Mouse (Mus musculus): ENCODE data around the gene Erbb2. TPM values are rescaled to one million over a fixed set of nuclear protein-coding genes. Genes with fewer than 3 reads are reported as not detected.
A peak's percentile ranks its signal among the peaks of the same experiment; 100 is the strongest.

Erbb2 gene
- total RNA-seq, 2 experiments from 2014 or later: 1.1 to 1.7 TPM

DNA sequence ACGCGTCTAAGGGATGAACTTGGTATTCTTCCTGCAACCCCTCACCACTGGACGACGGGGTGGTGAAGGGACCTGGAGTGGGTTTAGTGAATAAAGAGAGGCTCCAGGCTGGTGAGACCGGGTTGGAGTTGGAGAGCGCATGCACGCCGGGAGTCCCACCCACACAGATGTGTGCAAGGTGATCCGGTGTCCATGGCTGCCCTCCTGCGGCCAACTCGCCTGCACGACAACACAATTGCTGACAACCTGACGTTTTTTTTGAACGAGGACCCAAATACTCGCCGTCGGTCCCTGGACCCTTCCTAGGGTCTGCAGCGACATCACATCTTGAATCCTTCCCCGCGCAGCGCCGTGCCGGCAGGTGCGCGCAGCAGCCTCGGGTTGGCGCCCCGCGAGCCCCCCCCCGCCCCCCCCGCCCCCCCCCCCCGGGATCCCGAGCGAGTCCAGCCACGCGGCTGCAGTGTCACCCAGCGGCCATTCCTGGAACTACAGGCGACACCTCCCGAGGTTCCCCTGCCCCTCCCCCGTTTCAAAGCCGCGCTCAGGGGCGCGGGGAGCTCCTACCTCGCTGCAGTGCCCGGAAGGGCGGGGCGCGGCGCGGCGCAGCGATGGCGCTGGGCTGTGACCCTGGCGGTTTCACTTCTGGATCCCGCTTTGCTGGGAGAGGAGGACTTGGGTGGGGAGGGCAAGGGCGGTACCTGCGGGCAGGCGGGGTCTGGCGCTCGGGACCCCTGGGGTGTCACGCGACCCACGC, 45.3 kb downstream of the Erbb2 start:
- DNase-seq (ENCODE audit: low spot score): peak; percentile 79

DNA sequence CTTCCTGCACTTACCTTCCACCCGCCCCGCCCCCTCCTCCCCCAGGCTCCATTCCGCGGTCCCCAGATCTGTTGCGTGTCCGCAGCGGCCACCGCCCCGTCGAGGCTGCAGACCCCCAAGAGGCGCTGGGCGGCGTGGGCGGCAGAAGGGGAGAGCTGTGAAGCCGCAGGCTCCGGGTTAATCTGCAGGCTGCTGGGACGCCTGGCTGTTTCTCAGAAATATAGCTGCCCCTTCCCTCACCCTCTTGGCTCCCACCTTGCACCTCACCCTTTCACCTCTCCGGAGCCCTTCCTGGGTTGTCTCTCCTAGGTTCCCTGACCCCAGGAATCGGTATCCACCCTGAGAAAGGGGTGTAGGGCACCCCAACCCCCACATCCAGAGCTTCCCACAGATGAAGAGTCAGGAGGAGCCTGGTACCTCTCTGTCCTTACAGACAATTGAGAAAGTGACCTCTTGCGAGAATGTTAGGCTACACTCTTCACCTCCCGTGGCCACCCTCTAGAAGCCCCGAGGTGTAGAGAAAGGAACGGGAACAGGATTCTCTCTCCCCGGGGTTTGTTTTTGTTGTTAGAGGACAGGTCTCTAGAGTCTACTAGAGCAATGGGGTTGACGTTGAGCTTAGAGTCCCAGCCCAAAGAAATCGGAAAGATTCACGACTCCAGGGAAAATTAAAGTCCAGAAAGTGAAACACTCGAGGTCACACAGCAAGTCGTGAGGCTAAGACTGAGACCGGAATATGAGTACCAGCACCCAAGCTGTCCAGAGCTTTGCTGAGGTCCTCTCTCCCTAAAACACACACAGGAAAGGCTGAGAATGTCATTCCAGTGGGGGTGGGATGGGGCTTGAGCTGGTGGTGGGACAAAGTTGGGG, 46.1 kb downstream of the Erbb2 start:
- DNase-seq (ENCODE audit: low spot score): no peak

DNA sequence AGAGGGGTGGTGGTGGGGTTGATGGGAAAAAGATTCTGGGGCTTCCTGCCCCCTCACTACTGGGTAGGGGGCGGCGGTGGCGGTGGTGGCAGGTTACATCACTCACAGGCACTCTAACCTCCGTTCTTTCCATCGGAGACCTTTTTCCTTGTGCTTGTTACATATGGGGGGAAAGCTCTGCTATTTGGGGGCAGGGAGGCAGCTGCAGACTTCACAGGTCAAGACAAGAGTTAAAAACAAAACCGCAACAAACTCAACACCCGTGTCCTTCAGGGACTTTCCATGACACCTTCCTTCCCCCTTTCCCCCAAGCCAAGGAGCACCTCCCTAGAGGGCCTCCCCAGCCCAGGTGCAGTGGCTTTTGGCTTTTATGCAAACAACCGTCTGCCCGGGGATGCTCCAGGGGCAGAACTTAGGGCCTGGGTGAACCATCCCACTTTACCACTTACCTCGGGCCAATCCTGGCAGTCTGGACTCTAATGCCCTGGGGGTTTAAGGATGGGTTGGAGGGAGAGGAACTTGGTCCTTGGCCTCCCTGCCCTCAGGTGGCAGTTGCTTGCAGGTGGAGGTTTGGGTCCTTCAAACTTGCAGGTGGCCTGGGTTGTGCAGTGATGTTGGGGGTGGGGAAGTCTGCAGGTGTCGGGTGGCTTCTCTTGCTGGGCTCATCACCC, 46.9 kb downstream of the Erbb2 start:
- DNase-seq (ENCODE audit: low spot score): no peak

DNA sequence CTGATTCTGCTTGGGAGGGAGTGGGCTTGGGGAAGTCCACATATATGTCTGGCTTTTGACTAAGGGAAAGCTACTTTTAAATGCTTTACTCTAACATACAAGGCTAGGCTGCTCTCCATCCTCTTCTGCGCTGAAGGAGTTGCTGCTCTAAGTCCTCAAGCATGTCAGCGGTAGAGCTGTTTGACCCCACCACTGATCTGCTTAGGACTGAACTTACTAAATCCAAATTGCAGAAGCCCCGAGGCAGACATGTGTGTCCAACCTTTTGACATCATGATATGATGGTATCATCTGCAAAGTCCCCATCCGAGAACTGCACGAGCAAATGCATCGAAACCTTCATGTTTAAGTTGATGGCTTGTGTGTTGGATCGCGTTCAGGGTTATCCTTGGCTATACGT, 47.6 kb downstream of the Erbb2 start:
- DNase-seq (ENCODE audit: low spot score): no peak

DNA sequence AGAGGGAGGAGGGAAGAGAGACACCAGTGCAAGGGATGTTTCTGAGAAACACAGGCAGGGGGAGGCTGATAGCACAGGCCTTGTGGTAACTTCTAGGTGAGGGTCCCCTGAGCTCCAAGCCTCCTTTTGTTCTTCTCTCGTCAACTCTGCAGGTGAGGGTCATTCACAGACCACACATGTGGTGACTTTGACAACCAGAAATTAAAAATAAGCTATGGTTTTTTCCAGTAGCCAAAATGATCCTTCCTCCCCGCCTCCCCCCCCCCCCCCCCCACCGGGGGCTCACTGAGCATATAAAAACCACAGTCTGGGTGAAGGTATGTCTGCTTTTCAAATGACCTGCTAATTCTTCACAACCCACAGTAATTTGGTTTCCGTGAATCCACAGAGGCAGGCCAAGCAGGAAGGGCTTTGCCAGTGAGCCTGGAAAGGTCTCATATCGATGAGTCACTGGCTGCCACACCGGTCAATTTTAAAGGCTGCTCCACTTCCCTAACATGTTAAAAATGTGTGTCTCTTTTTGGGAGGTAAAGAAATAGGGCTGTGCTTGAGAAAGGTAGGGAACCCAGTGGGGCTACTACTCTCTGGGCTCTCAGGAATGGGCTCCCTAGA, 48.9 kb downstream of the Erbb2 start:
- no peak for DNase-seq (ENCODE audit: low spot score)

DNA sequence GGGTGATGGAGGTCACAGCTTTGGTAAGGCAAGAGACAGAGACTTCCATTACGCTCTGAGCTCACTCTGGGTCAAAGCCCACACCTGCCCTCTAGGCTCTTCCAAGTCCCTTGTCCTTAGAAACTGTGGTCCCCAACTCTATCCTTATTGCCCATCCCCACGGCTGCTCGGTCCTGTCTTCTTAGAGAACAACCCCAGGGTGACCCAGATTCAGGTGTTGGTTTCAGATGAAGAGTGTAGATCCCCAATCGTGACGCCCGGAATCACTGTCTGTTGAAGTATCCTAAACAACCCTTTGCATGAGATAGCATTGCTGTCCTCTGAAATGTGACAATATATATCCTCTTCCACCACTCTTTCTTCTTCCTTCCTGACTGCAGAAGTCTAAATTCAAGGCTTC, 50.0 kb downstream of the Erbb2 start:
- DNase-seq (ENCODE audit: low spot score): no peak

DNA sequence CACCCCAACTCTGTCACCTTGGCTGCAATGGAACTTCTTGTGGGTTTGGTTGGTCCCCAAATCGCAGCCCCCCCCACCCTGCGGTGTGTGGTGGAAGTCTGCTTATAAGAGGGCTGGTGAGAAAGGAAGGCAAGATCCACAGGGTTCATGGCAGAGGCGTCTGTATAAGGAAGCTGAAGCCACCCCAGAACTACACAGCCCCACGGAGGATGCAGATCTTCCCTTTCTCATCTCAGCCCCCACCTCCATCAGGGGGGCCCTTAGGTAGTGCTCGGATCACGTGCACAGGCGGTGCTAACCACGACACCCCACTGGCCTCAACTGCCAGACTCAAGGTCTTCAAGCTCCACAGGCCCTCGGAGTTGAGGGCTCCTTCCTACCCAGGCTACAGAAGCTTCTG, 51.6 kb downstream of the Erbb2 start:
- no peak for DNase-seq (ENCODE audit: low spot score)

DNA sequence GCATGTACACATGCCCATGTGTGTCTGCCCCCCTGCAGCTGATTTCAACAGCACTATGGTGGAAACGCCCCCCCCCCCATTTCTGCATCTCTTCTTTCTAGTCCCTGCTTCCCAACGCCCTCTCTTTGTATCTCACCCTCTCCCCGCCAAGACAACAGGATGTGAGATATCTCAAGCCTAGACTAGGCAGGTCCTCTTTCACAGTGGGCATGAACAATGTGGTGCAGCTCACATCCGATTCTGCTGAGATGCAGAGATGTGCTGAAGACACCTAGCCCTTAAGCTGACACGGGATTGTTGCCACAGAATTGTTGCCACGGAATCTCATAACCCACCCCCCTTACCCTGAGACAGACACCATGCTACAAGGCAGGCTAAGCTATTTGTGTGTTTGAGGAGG, 52.2 kb downstream of the Erbb2 start:
- no peak for DNase-seq (ENCODE audit: low spot score)

DNA sequence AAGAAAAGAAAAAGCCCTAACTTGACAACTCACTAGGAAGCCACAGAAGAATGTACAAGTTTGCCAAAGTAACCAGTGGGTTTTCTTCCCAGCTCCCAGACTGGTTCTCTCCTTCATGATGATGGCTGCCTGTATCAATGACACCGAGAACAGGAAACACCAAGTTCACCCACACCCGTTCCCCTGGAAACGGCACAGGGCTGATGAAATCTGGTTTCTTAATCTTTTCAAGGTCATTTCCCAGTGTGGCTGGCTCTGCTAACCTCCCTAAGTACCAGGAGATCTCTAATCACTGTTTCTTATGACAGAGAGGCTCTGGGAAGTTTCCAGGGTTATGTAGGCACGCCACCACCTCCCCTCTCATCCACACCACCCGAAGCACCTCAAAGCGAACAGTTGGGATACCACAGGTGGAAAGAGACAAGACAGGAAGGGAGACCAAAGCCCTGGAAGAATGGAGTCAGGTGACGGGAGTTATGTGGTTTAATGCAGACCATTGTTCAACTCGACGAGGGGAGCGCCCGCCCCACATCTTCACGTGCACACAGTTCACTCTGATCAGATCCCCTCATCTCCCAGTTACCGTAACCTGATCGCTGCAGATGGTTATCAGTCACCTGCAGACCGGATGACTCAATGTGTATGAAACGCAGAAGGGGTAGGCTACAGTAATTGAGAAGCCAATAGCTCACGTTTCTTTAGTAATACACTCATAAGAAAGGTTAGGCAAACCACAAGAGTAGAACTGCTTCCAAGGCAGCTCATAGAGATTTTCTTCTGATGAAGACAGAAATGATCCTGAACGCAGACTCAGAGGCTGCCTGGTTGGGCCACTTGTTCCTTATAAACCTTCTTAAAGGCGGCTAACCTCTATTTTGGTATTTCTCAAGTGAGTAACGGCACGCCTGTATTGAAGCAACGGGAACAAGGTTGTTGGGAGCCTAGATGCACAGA, 57.8 kb downstream of the Erbb2 start:
- no peak for DNase-seq (ENCODE audit: low spot score)

DNA sequence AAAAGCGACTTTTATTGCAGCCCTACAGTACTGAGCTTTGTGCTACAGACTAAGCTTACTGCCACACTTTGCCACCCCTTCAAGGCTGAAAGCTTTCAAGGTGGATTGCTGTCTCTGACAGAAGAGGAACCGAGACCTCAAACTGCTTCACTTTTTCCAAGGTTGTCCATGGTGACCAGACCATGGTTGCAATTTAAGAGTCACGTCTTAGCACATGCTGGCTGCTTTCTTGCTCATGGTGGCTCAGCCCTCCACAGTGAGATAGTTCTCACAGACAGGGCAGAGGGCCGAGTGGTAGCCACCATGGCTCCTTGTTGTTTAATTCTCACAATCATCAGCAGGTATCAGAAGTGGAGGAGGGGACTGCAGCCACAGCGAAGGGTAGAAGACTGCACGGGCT, 58.5 kb downstream of the Erbb2 start:
- no peak for DNase-seq (ENCODE audit: low spot score)

DNA sequence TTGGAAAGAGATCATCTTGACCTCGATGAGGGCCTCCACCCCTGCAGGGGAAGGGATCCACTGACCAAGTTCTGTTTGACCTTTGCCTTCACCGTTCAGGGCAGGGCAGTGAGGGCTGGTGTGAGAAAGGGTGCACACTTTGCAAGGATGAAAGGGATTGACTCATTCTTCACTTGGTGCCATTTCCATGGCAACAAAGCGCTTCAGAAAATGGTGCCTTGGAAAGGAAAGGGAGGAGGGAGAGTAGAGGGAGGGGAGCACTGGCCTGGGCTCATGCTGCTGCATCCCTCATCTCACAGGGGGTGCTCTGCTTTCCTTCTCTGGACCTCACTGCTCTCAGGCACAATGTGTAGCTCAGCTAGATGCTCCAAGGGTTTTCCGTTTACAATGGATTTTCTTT, 60.4 kb downstream of the Erbb2 start:
- no peak for DNase-seq (ENCODE audit: low spot score)

DNA sequence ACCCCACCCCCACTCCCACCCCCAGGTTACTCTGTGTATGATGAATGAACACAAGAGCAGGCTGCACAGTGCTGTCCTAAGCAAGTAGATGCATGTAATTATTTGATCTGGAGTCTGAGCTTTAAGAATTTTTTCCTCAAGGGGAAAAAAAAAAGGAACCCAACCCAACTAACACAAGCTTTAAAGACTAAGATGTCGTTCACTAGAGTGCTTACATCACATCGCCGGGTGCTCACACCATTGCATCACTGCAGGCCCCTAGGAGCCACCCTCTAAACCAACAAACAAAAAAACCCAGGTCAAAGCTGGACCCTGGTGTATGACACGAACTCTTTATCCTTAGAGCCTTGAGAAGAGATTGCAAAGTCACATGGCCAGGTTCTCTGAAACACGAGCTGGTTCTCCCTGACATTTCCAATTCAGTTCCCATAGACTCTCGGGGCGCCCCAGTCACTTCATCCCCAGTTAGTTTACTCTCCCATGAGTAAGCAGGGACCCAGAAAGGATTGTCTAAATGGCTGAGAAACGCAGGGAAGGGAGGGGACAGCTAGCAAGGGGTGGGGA, 61.7 kb downstream of the Erbb2 start:
- DNase-seq (ENCODE audit: low spot score): no peak

DNA sequence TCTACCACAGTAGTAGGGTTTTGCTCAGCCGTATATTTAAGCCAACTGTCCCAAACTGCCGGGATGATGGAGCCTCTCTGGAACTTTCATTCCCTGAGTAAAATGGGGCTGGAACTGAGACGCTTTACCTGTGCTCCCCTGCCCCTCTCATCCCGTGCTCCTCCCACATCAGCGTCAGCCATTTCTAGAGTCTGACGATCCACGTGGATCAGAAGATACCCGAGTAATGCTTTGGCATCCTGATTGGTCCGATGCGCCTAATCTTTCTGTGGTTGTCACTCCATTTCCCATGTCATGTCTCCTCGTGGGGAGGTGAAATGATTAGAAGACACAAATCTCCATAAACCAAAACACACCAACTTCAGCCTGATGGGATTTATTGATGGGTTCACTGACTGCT, 62.7 kb downstream of the Erbb2 start:
- DNase-seq (ENCODE audit: low spot score): no peak

DNA sequence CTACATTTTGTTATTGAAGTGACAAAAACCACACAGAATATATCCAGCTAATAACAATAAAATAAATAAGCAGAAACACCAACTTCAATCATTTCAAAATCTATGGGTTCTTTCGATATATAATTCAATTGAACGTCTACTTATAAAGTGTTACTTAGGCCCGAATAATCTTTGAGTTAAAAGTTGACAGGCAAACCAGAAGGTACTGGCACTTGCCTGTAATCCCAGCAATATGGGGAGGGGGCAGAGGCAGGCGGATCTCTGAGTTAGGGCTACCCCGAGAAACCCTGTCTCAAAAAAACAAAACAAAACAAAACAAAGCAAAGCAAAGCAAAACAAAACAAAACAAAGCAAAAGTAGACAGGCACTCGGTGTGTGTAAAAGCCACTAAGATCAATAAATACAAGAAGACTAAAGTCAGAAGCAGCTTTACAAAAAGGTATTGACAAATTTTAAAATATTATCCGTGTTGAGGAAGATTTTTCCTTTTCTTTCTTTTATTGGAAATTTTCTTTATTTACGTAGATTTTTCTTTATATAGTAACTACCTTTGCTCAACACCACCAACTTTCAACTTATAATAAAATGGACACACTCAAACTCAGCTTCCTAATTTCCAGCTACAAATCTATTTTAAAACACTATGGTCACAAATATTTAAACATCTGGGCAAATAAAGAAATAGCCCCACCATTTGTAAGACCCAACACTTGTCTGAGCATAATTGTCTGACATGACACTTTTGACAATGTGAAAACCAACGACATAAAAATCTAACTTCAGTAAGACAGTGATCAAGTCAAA, 63.6 kb downstream of the Erbb2 start:
- no peak for DNase-seq (ENCODE audit: low spot score)

DNA sequence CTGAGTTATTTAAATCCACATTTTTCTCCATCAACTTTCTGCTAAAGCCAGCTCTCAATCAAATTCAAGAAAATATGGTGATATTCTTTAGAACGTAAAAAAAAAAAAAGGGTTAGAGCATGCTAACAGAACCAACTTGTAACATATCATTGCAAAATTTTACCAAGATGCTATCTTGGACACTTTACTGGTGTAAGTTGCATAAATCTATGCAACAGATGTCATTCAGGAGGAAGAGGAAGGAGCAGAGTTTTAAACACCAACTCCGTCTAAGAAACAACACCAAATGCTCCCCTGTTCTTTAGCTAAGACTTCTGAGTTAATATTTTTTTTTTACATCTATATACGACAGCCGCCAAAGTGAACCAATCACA, 64.2 kb downstream of the Erbb2 start:
- DNase-seq (ENCODE audit: low spot score): no peak

DNA sequence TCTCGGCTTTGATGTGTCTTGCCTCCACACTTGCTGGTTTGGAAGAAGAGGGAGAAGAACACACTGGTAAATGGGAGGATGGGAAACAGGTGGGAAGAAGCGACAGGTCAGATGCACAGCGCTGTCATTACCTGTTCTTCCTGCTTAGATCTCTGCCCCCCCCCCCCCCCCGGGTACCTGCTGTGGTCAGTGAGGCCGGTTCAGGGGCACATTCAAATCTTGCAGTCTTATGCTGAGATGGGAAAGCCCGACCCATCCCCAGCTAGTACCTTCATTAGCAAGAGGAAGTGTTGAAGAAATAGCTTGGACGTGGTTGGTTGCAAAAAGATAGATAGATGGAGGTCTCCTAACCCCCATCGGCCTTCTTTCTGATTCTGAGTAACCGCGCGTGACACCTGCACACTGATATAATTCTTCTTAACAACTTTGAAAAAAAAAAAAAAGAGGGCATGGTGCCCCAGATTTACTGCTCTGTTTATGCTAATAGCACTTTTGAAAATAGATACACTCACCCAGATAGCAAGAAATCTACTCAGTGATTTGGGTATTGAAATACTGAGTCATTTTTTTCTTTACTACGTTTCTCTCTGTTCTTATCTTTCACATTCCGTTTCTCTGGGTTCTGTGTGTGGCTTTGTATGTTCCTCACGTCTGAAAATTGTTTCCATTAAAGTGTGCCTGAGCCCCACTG, 64.9 kb downstream of the Erbb2 start:
- no peak for DNase-seq (ENCODE audit: low spot score)

DNA sequence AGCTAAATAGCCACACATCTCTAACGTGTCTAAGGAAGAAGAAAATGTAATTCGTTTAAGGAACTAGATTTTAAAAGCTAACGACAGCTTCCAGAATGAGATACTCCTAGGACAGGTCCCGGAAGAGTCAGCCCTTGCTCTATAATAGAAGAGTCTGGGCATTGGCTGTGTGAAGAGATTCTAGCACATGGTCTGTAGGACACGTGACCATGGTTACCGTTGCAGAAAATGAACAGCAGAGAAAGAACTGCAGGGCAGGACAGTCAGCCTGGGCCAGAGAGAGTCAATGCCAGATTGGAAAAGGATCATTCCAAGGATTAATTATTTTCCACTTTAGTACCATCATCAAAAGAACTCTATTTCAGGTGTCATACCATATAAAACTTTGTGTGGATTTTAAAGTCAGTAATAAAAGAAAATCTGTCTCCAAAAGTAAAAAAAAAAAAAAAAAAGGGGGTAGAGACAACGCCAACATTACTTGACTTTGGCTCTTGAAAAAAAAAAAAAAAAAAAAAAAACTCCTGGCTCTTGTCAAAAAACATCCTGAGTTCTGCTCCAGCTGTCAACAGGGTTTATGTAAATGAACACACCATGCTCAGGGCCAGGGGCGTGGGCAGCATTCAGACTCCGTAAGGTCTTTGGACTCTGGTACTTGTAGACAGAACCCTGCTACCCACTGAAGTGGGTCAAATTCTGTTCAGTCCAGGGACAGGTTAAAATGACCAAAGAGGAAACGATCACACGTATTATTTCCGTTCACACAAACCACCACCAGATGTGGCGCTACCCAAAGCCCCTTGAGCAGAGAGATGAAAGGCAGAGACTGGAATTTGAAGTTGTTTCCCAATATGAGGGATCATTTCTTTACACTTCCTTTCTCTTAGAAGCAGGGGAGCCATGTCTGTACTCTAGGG, 67.0 kb downstream of the Erbb2 start:
- no peak for DNase-seq (ENCODE audit: low spot score)

DNA sequence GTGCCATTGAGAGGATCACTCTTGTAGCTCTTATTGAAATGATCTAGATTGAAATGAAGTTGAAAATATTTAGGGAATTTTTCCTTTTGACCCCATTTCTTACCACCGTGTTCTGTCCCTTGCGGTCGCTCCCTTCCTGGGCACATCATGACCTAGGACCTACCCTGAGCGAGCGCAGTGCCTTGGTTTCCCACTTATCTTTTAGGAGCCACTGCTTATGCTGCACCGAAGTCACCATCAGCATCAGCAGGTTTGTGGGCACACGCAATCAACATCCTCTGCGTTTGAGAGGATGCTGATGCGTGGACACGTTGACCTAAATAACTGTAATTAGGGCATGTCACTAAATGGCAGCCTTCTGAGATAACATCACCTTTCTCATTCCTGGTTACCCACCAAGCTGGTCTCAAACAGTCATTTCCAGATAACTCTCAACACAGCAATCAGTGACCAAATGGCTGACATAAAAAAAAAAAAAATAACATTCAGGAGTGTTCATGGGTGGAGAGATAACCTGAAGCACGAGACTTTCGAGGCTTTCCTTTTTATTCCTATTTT, 67.7 kb downstream of the Erbb2 start:
- no peak for DNase-seq (ENCODE audit: low spot score)
